Mouse (Mus musculus) heart, postnatal 14 days (tissue): ENCODE data around the gene Bhmt2. TPM values are rescaled to one million over a fixed set of nuclear protein-coding genes. Genes with fewer than 3 reads are reported as not detected.

Experiments
- DNase-seq, 2 experiments: peaks; one replicate each; pipeline ENCODE4 v3.0.0; 2021 to 2022
- intact Hi-C: fragments of 180-260 bp; cut with DNase I; formaldehyde crosslinking; loops from one replicate; pipeline ENCODE4 v1.15.1; 2025
- long read RNA-seq, 2 experiments: library from polyadenylated mRNA; stranded (forward); transcript quantifications; one replicate each; pipeline ENCODE4 v2.0.0; 2021
- total RNA-seq, 2 experiments: library from RNA; stranded (reverse); gene quantifications; 2 replicates each; pipeline ENCODE4 v1.2.3; 2021

Bhmt2 gene
- total RNA-seq, result not detected
- long read RNA-seq, experiment 1, result 0 reads
- long read RNA-seq, experiment 2, result 0 reads

- intact Hi-C loops, result no loop called here
- DNase-seq, result no peak
These were observed at the start of gene Bhmt2, which contains the start of gene Dmgdh for GRCm38 (mm10) chr13:93674131-93674561. TSS of gene Bhmt2 (minus strand) at chr13:93674302. TSS of gene Dmgdh (plus strand) at chr13:93674433.

- intact Hi-C loops, result loop anchor here (10.0 kb wide), 1 partner anchor 419 kb away; no protein-coding TSS in a partner anchor
- DNase-seq, result no peak
These were observed 49.4 kb upstream of the Bhmt2 start for GRCm38 (mm10) chr13:93723455-93723854.

- intact Hi-C loops, result loop anchor here (10.0 kb wide), 1 partner anchor 417 kb away; no protein-coding TSS in a partner anchor
- no peak for DNase-seq
These were observed 47.8 kb upstream of the Bhmt2 start for GRCm38 (mm10) chr13:93721916-93722315.

- DNase-seq, result peak; percentile 67 to 85
These were observed 44.8 kb upstream of the Bhmt2 start for GRCm38 (mm10) chr13:93718948-93719347.

GRCm38 (mm10) chr13:93717113-93717512 is 43.0 kb upstream of the Bhmt2 start:
- intact Hi-C loops, result loop anchor here (5.0 to 10.0 kb wide), 2 partner anchors 732 to 965 kb away; no protein-coding TSS in a partner anchor

More at GRCm38 (mm10) chr13:93718948-93719347, 44.8 kb upstream of the Bhmt2 start:
- intact Hi-C loops, result loop anchor here (2.0 to 10.0 kb wide), 3 partner anchors 106 to 967 kb away; no protein-coding TSS in a partner anchor

GRCm38 (mm10) chr13:93713826-93714225 is 39.7 kb upstream of the Bhmt2 start:
- intact Hi-C loops, result loop anchor here (10.0 kb wide), 1 partner anchor 729 kb away; no protein-coding TSS in a partner anchor
- no peak for DNase-seq

More at GRCm38 (mm10) chr13:93717113-93717512, 43.0 kb upstream of the Bhmt2 start:
- no peak for DNase-seq

- no peak for DNase-seq
- intact Hi-C loops, result loop anchor here (10.0 kb wide), 1 partner anchor 728 kb away; no protein-coding TSS in a partner anchor
These were observed 38.3 kb upstream of the Bhmt2 start for GRCm38 (mm10) chr13:93712362-93712761.

- intact Hi-C loops, result loop anchor here (10.0 kb wide), 1 partner anchor 726 kb away; no protein-coding TSS in a partner anchor
These were observed 37.1 kb upstream of the Bhmt2 start for GRCm38 (mm10) chr13:93711226-93711625.

GRCm38 (mm10) chr13:93710325-93710724 is 36.2 kb upstream of the Bhmt2 start:
- no peak for DNase-seq
- intact Hi-C loops, result loop anchor here (10.0 kb wide), 1 partner anchor 726 kb away; no protein-coding TSS in a partner anchor

More at GRCm38 (mm10) chr13:93711226-93711625, 37.1 kb upstream of the Bhmt2 start:
- no peak for DNase-seq

- intact Hi-C loops, result loop anchor here (10.0 kb wide), 1 partner anchor 202 kb away; no protein-coding TSS in a partner anchor
- no peak for DNase-seq
These were observed 33.2 kb upstream of the Bhmt2 start for GRCm38 (mm10) chr13:93707271-93707670.

- intact Hi-C loops, result loop anchor here (10.0 kb wide), 1 partner anchor 201 kb away; no protein-coding TSS in a partner anchor
- no peak for DNase-seq
These were observed 31.6 kb upstream of the Bhmt2 start for GRCm38 (mm10) chr13:93705697-93706096.

- no peak for DNase-seq
- intact Hi-C loops, result no loop called here
These were observed 24.8 kb upstream of the Bhmt2 start for GRCm38 (mm10) chr13:93698866-93699265.

GRCm38 (mm10) chr13:93690821-93691220 is 16.7 kb upstream of the Bhmt2 start:
- intact Hi-C loops, result no loop called here
- DNase-seq, result no peak

- intact Hi-C loops, result no loop called here
- DNase-seq, result no peak
These were observed 15.5 kb upstream of the Bhmt2 start for GRCm38 (mm10) chr13:93689566-93689965.

GRCm38 (mm10) chr13:93687321-93687720 is 13.2 kb upstream of the Bhmt2 start:
- DNase-seq, result no peak
- intact Hi-C loops, result no loop called here

GRCm38 (mm10) chr13:93685226-93685625 is 11.1 kb upstream of the Bhmt2 start:
- intact Hi-C loops, result no loop called here

GRCm38 (mm10) chr13:93683336-93683735 is 9.2 kb upstream of the Bhmt2 start:
- intact Hi-C loops, result no loop called here
- no peak for DNase-seq

More at GRCm38 (mm10) chr13:93685226-93685625, 11.1 kb upstream of the Bhmt2 start:
- DNase-seq, result no peak

- intact Hi-C loops, result no loop called here
- DNase-seq, result no peak
These were observed 2.8 kb upstream of the Bhmt2 start for GRCm38 (mm10) chr13:93676864-93677263.

GRCm38 (mm10) chr13:93673296-93673695 is 806 bp downstream of the Bhmt2 start:
- no peak for DNase-seq
- intact Hi-C loops, result no loop called here

- no peak for DNase-seq
- intact Hi-C loops, result no loop called here
These were observed 1.7 kb downstream of the Bhmt2 start for GRCm38 (mm10) chr13:93672371-93672770.

GRCm38 (mm10) chr13:93667586-93667985 is 6.5 kb downstream of the Bhmt2 start:
- intact Hi-C loops, result no loop called here
- no peak for DNase-seq

- no peak for DNase-seq
- intact Hi-C loops, result no loop called here
These were observed 16.2 kb downstream of the Bhmt2 start for GRCm38 (mm10) chr13:93657941-93658340.
